Mouse (Mus musculus) ES-E14 (cell line): ENCODE measurements around the gene Unc5cl. TPM values are rescaled to one million over a fixed set of nuclear protein-coding genes. Genes with fewer than 3 reads are reported as not detected.

Source experiments
- DNase-seq: peaks from one replicate; pipeline ENCODE4 v3.0.0-alpha.2; 2013; ENCODE audit warnings: low read depth, low spot score
- H3K27ac ChIP-seq: 2 replicates; pipeline ENCODE4 v1.5.1; 2012; ENCODE audit warnings: low read depth, mild to moderate bottlenecking, low read length, moderate library complexity, mixed read lengths; ENCODE audit not compliant: poor library complexity, insufficient read depth, severe bottlenecking
- H3K36me3 ChIP-seq: 2 replicates; pipeline ENCODE4 v1.6.1; 2012; ENCODE audit warnings: mild to moderate bottlenecking, low read length, moderate library complexity, mixed read lengths; ENCODE audit not compliant: control insufficient read depth, poor library complexity, insufficient read depth, severe bottlenecking
- H3K4me1 ChIP-seq, 2 experiments: fragments of 150-350 bp in 1 of 2; sonication (generic) in 1 of 2; 2 replicates each; pipeline ENCODE4 v1.6.1; 2012; ENCODE audit warnings: low read length in 2 of 2, mild to moderate bottlenecking in 1 of 2, mixed read lengths in 1 of 2; ENCODE audit not compliant: control insufficient read depth in 2 of 2, insufficient read depth in 2 of 2, poor library complexity in 1 of 2
- H3K4me3 ChIP-seq, 2 experiments: fragments of 150-350 bp in 1 of 2; sonication (generic) in 1 of 2; 2 replicates each; pipeline ENCODE4 v1.5.1; 2012; ENCODE audit warnings: low read length in 2 of 2, low read depth in 1 of 2, mild to moderate bottlenecking in 1 of 2, mixed read lengths in 1 of 2; ENCODE audit not compliant: insufficient read depth in 1 of 2, poor library complexity in 1 of 2, severe bottlenecking in 1 of 2
- H3K9ac ChIP-seq: 2 replicates; pipeline ENCODE4 v1.6.1; 2012; ENCODE audit warnings: low read depth, mild to moderate bottlenecking, low read length, mixed read lengths; ENCODE audit not compliant: poor library complexity, insufficient read depth, severe bottlenecking
- H3K9me3 ChIP-seq: fragments of 150-350 bp; sonication (generic); 2 replicates; pipeline ENCODE4 v1.6.1; 2012; ENCODE audit warnings: low read depth, mild to moderate bottlenecking, low read length; ENCODE audit not compliant: control insufficient read depth, insufficient read depth
- CHD2 ChIP-seq: IDR thresholded peaks from 2 replicates; pipeline ENCODE4 v1.6.1; 2014; ENCODE audit warnings: mild to moderate bottlenecking, low read depth, low read length, inconsistent platforms
- HCFC1 ChIP-seq: IDR thresholded peaks from 2 replicates; pipeline ENCODE4 v1.6.1; 2012; ENCODE audit warnings: low read length, inconsistent platforms, borderline replicate concordance; ENCODE audit not compliant: insufficient read depth
- MAFK ChIP-seq: IDR thresholded peaks from 2 replicates; pipeline ENCODE4 v1.6.1; 2014; ENCODE audit warnings: mild to moderate bottlenecking, low read depth, low read length, inconsistent platforms; ENCODE audit not compliant: insufficient read depth
- ZC3H11A ChIP-seq: IDR thresholded peaks from 2 replicates; pipeline ENCODE4 v1.6.1; 2012; ENCODE audit warnings: low read depth, mild to moderate bottlenecking, inconsistent platforms, low read length, borderline replicate concordance
- ZNF384 ChIP-seq: IDR thresholded peaks from 2 replicates; pipeline ENCODE4 v1.6.1; 2012; ENCODE audit warnings: low read depth, low read length, inconsistent platforms
- in situ Hi-C, 2 experiments: fragments of 600-800 bp; cut with MboI; formaldehyde crosslinking; loops; one replicate each; pipeline ENCODE4 v1.15.1; 2025; ENCODE audit warnings: low sequenced_read_pairs in 2 of 2, inconsistent platforms in 1 of 2; ENCODE audit not compliant: unreplicated experiment in 2 of 2
- total RNA-seq: library from RNA; depleted of rRNA; stranded (reverse); fragments of 300-350 nt; gene quantifications from 2 replicates; pipeline ENCODE4 v1.2.3, GENCODE M21; 2012; rRNA removed

Gene Unc5cl
- 1.2 and 3.2 TPM in 2 replicates for total RNA-seq

GRCm38 (mm10) chr17:48454688-48455087 is at the start of gene Unc5cl:
Unc5cl (plus strand) TSS chr17:48454901.
- TF ChIP-seq HCFC1 (no peak), CHD2 (no peak), ZNF384 (no peak), ZC3H11A (no peak), MAFK (no peak)
- Histone ChIP-seq H3K9me3 (no peaks in the 10 kb centered on the region), H3K9ac (peak within 1 kb of the TSS; percentile 18; the same call in 1 of the 2 replicates), H3K4me1 (peaks cover 3 to 14% of the 10 kb centered on the region in 2 experiments; a peak in 3 of 4 replicates), H3K4me3 (peak within 1 kb of the TSS; percentile 50 to 62), H3K27ac (no peak within 1 kb of the TSS), H3K36me3 (no peaks in the 10 kb centered on the region)
- in situ Hi-C loops: no loop called here
- DNase-seq: peak; percentile 70

GRCm38 (mm10) chr17:48407154-48407553 is 47.5 kb upstream of the Unc5cl start:
- TF ChIP-seq HCFC1: no peak
- TF ChIP-seq MAFK: no peak
- TF ChIP-seq ZNF384: no peak
- no peak for TF ChIP-seq CHD2
- TF ChIP-seq ZC3H11A: no peak
- no peak overlapping the region for H3K27ac ChIP-seq
- H3K4me1 ChIP-seq: peaks cover 0 to 4% of the 10 kb centered on the region in 2 experiments; a peak in 3 of 4 replicates
- no peak overlapping the region for H3K4me3 ChIP-seq
- H3K36me3 ChIP-seq: peaks cover 7% of the 10 kb centered on the region
- H3K9me3 ChIP-seq: no peaks in the 10 kb centered on the region
- DNase-seq: no peak
- in situ Hi-C loops: no loop called here
- H3K9ac ChIP-seq: no peak overlapping the region

DNA sequence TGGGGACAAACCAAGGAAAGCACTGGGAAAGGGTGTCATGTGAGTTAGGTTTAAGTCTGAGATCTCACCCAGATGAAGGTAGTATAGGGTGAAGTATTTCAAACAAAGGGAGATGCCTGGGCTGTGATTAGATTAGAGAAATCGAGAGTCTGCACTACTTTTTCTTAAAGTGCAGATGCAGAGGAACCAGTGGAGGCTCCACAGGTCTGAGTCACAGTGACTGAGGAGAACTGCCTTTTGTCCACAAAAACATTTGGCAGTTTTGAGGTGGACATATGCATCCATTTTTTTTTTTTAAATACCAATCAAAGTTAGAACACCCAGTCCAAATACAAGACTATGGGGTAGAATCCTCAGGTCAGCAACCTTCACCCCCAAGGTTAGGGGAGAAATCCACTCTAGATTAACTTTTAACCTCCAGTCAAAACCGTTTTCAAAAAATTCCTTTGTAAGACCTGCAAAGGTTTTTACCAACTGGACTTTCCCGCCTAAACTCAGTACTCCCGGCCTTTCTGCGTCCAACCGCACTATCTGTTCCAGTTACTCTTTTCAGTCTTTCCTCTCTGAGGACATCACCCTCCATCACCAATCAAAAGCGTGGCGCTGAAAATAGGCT is 46.7 kb upstream of the Unc5cl start:
- TF ChIP-seq ZNF384: no peak
- no peak for TF ChIP-seq HCFC1
- no peak for TF ChIP-seq CHD2
- no peak for TF ChIP-seq ZC3H11A
- TF ChIP-seq MAFK: no peak
- H3K4me1 ChIP-seq: peaks cover 0 to 4% of the 10 kb centered on the region in 2 experiments; a peak in 3 of 4 replicates
- in situ Hi-C loops: no loop called here
- H3K4me3 ChIP-seq: peak overlapping the region; percentile 84 to 90
- peak overlapping the region; percentile 98 for H3K9ac ChIP-seq
- no peaks in the 10 kb centered on the region for H3K9me3 ChIP-seq
- peaks cover 10% of the 10 kb centered on the region for H3K36me3 ChIP-seq
- DNase-seq: no peak
- peak overlapping the region; percentile 97; the same call in 1 of the 2 replicates for H3K27ac ChIP-seq

GRCm38 (mm10) chr17:48408526-48409291 is 46.0 kb upstream of the Unc5cl start:
- H3K27ac ChIP-seq: peak overlapping the region; percentile 97
- H3K4me1 ChIP-seq: peaks cover 0 to 4% of the 10 kb centered on the region in 2 experiments; a peak in 3 of 4 replicates
- peak overlapping the region; percentile 84 to 90 for H3K4me3 ChIP-seq
- H3K9ac ChIP-seq: peak overlapping the region; percentile 98
- TF ChIP-seq ZC3H11A: no peak
- no peak for TF ChIP-seq MAFK
- TF ChIP-seq ZNF384: no peak
- TF ChIP-seq HCFC1: no peak
- TF ChIP-seq CHD2: no peak
- H3K9me3 ChIP-seq: no peaks in the 10 kb centered on the region
- peaks cover 10% of the 10 kb centered on the region for H3K36me3 ChIP-seq
- DNase-seq: no peak
- in situ Hi-C loops: no loop called here
